Mouse (Mus musculus): ENCODE data around the gene Tubb5. TPM values are rescaled to one million over a fixed set of nuclear protein-coding genes. Genes with fewer than 3 reads are reported as not detected.

Gene Tubb5
- 388 and 491 TPM in 2 replicates for polyA plus RNA-seq (2015; fragmentation: Nextera tagmentation; extraction: Ambion mirVana)

GRCm38 (mm10) chr17:35838122-35838544 is at the start of gene Tubb5:
TSS of gene Tubb5 (minus strand) at chr17:35838306.

GRCm38 (mm10) chr17:35879245-35880057 is 41.3 kb upstream of the Tubb5 start, which contains the start of gene Dhx16:
TSS of gene Dhx16 (plus strand) at chr17:35879819.

GRCm38 (mm10) chr17:35865481-35866280 is 27.6 kb upstream of the Tubb5 start, which contains the start of gene Ppp1r18:
TSS of gene Ppp1r18 (plus strand) at chr17:35865593.

GRCm38 (mm10) chr17:35861198-35861857 is 23.2 kb upstream of the Tubb5 start, which contains the start of gene Nrm:
TSS of gene Nrm (plus strand) at chr17:35861318.

GRCm38 (mm10) chr17:35841076-35841950 is 3.2 kb upstream of the Tubb5 start, which contains the start of gene Mdc1:
TSS of gene Mdc1 (plus strand) at chr17:35841515.

GRCm38 (mm10) chr17:35822964-35823937 is 14.9 kb downstream of the Tubb5 start, which contains the start of gene Flot1:
TSS of gene Flot1 (plus strand) at chr17:35823230.

GRCm38 (mm10) chr17:35821439-35822430 is 16.4 kb downstream of the Tubb5 start, which contains the start of gene Ier3:
TSS of gene Ier3 (plus strand) at chr17:35821684.

Small RNA genes lying within 50 kb of the gene (microRNA-seq; reads per million reads assigned to microRNA genes)
- 4.0 reads per million, percentile 6 among the genes with 10 or more reads in this experiment for gene Gm28033

Other genes starting within 250 kb of the Tubb5 start
- 0.59 and 0.83 TPM in 2 replicates for gene Sfta2, start 236.8 kb downstream of the Tubb5 start, polyA plus RNA-seq (2015; fragmentation: Nextera tagmentation; extraction: Ambion mirVana)
- not detected in 2 replicates for gene Gm9573, start 211.7 kb downstream of the Tubb5 start, polyA plus RNA-seq (2015; fragmentation: Nextera tagmentation; extraction: Ambion mirVana)
- gene Mucl3, start 194.6 kb downstream of the Tubb5 start, polyA plus RNA-seq (2015; fragmentation: Nextera tagmentation; extraction: Ambion mirVana): 0.17 and 0.31 TPM in 2 replicates
- gene Vars2, start 170.7 kb downstream of the Tubb5 start, polyA plus RNA-seq (2015; fragmentation: Nextera tagmentation; extraction: Ambion mirVana): 9.0 and 10.0 TPM in 2 replicates
- 19.8 and 20.5 TPM in 2 replicates for gene Gtf2h4, start 164.6 kb downstream of the Tubb5 start, polyA plus RNA-seq (2015; fragmentation: Nextera tagmentation; extraction: Ambion mirVana)
- gene Ddr1, start 133.7 kb downstream of the Tubb5 start, polyA plus RNA-seq (2015; fragmentation: Nextera tagmentation; extraction: Ambion mirVana): 37.2 and 44.1 TPM in 2 replicates
- 165 and 168 TPM in 2 replicates for gene Ier3, start 16.6 kb downstream of the Tubb5 start, polyA plus RNA-seq (2015; fragmentation: Nextera tagmentation; extraction: Ambion mirVana)
- 123 and 125 TPM in 2 replicates for gene Flot1, start 15.1 kb downstream of the Tubb5 start, polyA plus RNA-seq (2015; fragmentation: Nextera tagmentation; extraction: Ambion mirVana)
- 2.9 and 3.6 TPM in 2 replicates for gene Mdc1, start 3.2 kb upstream of the Tubb5 start, polyA plus RNA-seq (2015; fragmentation: Nextera tagmentation; extraction: Ambion mirVana)
- 29.7 and 38.5 TPM in 2 replicates for gene Nrm, start 23.0 kb upstream of the Tubb5 start, polyA plus RNA-seq (2015; fragmentation: Nextera tagmentation; extraction: Ambion mirVana)
- gene Ppp1r18, start 27.3 kb upstream of the Tubb5 start, polyA plus RNA-seq (2015; fragmentation: Nextera tagmentation; extraction: Ambion mirVana): 80.2 and 88.5 TPM in 2 replicates
- 15.8 and 18.3 TPM in 2 replicates for gene Dhx16, start 41.5 kb upstream of the Tubb5 start, polyA plus RNA-seq (2015; fragmentation: Nextera tagmentation; extraction: Ambion mirVana)
- gene 2310061I04Rik, start 59.1 kb upstream of the Tubb5 start, polyA plus RNA-seq (2015; fragmentation: Nextera tagmentation; extraction: Ambion mirVana): 12.6 and 13.9 TPM in 2 replicates
- gene Atat1, start 71.8 kb upstream of the Tubb5 start, polyA plus RNA-seq (2015; fragmentation: Nextera tagmentation; extraction: Ambion mirVana): 19.0 and 19.2 TPM in 2 replicates
- gene Mrps18b, start 78.1 kb upstream of the Tubb5 start, polyA plus RNA-seq (2015; fragmentation: Nextera tagmentation; extraction: Ambion mirVana): 78.1 and 88.8 TPM in 2 replicates
- gene Ppp1r10, start 78.1 kb upstream of the Tubb5 start, polyA plus RNA-seq (2015; fragmentation: Nextera tagmentation; extraction: Ambion mirVana): 13.6 and 15.3 TPM in 2 replicates
- 44.1 and 56.8 TPM in 2 replicates for gene Abcf1, start 131.5 kb upstream of the Tubb5 start, polyA plus RNA-seq (2015; fragmentation: Nextera tagmentation; extraction: Ambion mirVana)
- gene Gnl1, start 141.5 kb upstream of the Tubb5 start, polyA plus RNA-seq (2015; fragmentation: Nextera tagmentation; extraction: Ambion mirVana): 32.5 and 34.2 TPM in 2 replicates
- gene Prr3, start 141.9 kb upstream of the Tubb5 start, polyA plus RNA-seq (2015; fragmentation: Nextera tagmentation; extraction: Ambion mirVana): 11.1 and 12.2 TPM in 2 replicates
- gene H2-T24, start 182.3 kb upstream of the Tubb5 start, polyA plus RNA-seq (2015; fragmentation: Nextera tagmentation; extraction: Ambion mirVana): 2.4 and 2.6 TPM in 2 replicates
- gene H2-T23, start 194.5 kb upstream of the Tubb5 start, polyA plus RNA-seq (2015; fragmentation: Nextera tagmentation; extraction: Ambion mirVana): 31.2 and 41.0 TPM in 2 replicates
- gene H2-T22, start 204.4 kb upstream of the Tubb5 start, polyA plus RNA-seq (2015; fragmentation: Nextera tagmentation; extraction: Ambion mirVana): 32.7 and 34.7 TPM in 2 replicates
- gene Gm6034, start 204.7 kb upstream of the Tubb5 start, polyA plus RNA-seq (2015; fragmentation: Nextera tagmentation; extraction: Ambion mirVana): 0.10 TPM in 1 of 2 replicates, not detected in the other
- gene Gm11127, start 220.1 kb upstream of the Tubb5 start, polyA plus RNA-seq (2015; fragmentation: Nextera tagmentation; extraction: Ambion mirVana): not detected in 2 replicates

Data from urinary bladder, postnatal 0 days (tissue).